Mouse (Mus musculus): ENCODE data around the gene Usp10.

The Usp10 gene

GRCm38 (mm10) chr8:119912643-119913042 lies 2.5 kb downstream of the Usp10 start:
- in situ Hi-C loops (cut with MboI; ENCODE audit: low pct_unique_long_range_greater_than_20kb in 1 of 2, low sequenced_read_pairs in 2 of 2, unreplicated experiment in 1 of 2), result no loop called here

- in situ Hi-C loops (cut with MboI; ENCODE audit: low pct_unique_long_range_greater_than_20kb in 1 of 2, low sequenced_read_pairs in 2 of 2, unreplicated experiment in 1 of 2), result no loop called here
Observed at GRCm38 (mm10) chr8:119913181-119913580, 3.0 kb downstream of the Usp10 start.

- in situ Hi-C loops (cut with MboI; ENCODE audit: low pct_unique_long_range_greater_than_20kb in 1 of 2, low sequenced_read_pairs in 2 of 2, unreplicated experiment in 1 of 2), result no loop called here
Observed at GRCm38 (mm10) chr8:119914161-119914560, 4.0 kb downstream of the Usp10 start.

- in situ Hi-C loops (cut with MboI; ENCODE audit: low pct_unique_long_range_greater_than_20kb in 1 of 2, low sequenced_read_pairs in 2 of 2, unreplicated experiment in 1 of 2), result no loop called here
Observed at GRCm38 (mm10) chr8:119915298-119915697, 5.1 kb downstream of the Usp10 start.

- in situ Hi-C loops (cut with MboI; ENCODE audit: low pct_unique_long_range_greater_than_20kb in 1 of 2, low sequenced_read_pairs in 2 of 2, unreplicated experiment in 1 of 2), result no loop called here
Observed at GRCm38 (mm10) chr8:119916237-119916892, 6.2 kb downstream of the Usp10 start.

- in situ Hi-C loops (cut with MboI; ENCODE audit: low pct_unique_long_range_greater_than_20kb in 1 of 2, low sequenced_read_pairs in 2 of 2, unreplicated experiment in 1 of 2), result no loop called here
Observed at GRCm38 (mm10) chr8:119917415-119917814, 7.3 kb downstream of the Usp10 start.

- in situ Hi-C loops (cut with MboI; ENCODE audit: low pct_unique_long_range_greater_than_20kb in 1 of 2, low sequenced_read_pairs in 2 of 2, unreplicated experiment in 1 of 2), result no loop called here
Observed at GRCm38 (mm10) chr8:119918155-119918567, 8.0 kb downstream of the Usp10 start.

- in situ Hi-C loops (cut with MboI; ENCODE audit: low pct_unique_long_range_greater_than_20kb in 1 of 2, low sequenced_read_pairs in 2 of 2, unreplicated experiment in 1 of 2), result no loop called here
Observed at GRCm38 (mm10) chr8:119923259-119923658, 13.1 kb downstream of the Usp10 start.

- in situ Hi-C loops (cut with MboI; ENCODE audit: low pct_unique_long_range_greater_than_20kb in 1 of 2, low sequenced_read_pairs in 2 of 2, unreplicated experiment in 1 of 2), result no loop called here
Observed at GRCm38 (mm10) chr8:119925428-119925827, 15.3 kb downstream of the Usp10 start.

- in situ Hi-C loops (cut with MboI; ENCODE audit: low pct_unique_long_range_greater_than_20kb in 1 of 2, low sequenced_read_pairs in 2 of 2, unreplicated experiment in 1 of 2), result no loop called here
Observed at GRCm38 (mm10) chr8:119926474-119926873, 16.3 kb downstream of the Usp10 start.

- in situ Hi-C loops (cut with MboI; ENCODE audit: low pct_unique_long_range_greater_than_20kb in 1 of 2, low sequenced_read_pairs in 2 of 2, unreplicated experiment in 1 of 2), result no loop called here
Observed at GRCm38 (mm10) chr8:119927422-119928092, 17.4 kb downstream of the Usp10 start.

- in situ Hi-C loops (cut with MboI; ENCODE audit: low pct_unique_long_range_greater_than_20kb in 1 of 2, low sequenced_read_pairs in 2 of 2, unreplicated experiment in 1 of 2), result no loop called here
Observed at GRCm38 (mm10) chr8:119931317-119931716, 21.2 kb downstream of the Usp10 start.

GRCm38 (mm10) chr8:119933681-119934080 lies 23.5 kb downstream of the Usp10 start:
- in situ Hi-C loops (cut with MboI; ENCODE audit: low pct_unique_long_range_greater_than_20kb in 1 of 2, low sequenced_read_pairs in 2 of 2, unreplicated experiment in 1 of 2), result no loop called here

GRCm38 (mm10) chr8:119935541-119935940 lies 25.4 kb downstream of the Usp10 start:
- in situ Hi-C loops (cut with MboI; ENCODE audit: low pct_unique_long_range_greater_than_20kb in 1 of 2, low sequenced_read_pairs in 2 of 2, unreplicated experiment in 1 of 2), result no loop called here

- in situ Hi-C loops (cut with MboI; ENCODE audit: low pct_unique_long_range_greater_than_20kb in 1 of 2, low sequenced_read_pairs in 2 of 2, unreplicated experiment in 1 of 2), result no loop called here
Observed at GRCm38 (mm10) chr8:119938481-119938880, 28.3 kb downstream of the Usp10 start.

GRCm38 (mm10) chr8:119939336-119939735 lies 29.2 kb downstream of the Usp10 start:
- in situ Hi-C loops (cut with MboI; ENCODE audit: low pct_unique_long_range_greater_than_20kb in 1 of 2, low sequenced_read_pairs in 2 of 2, unreplicated experiment in 1 of 2), result no loop called here

- in situ Hi-C loops (cut with MboI; ENCODE audit: low pct_unique_long_range_greater_than_20kb in 1 of 2, low sequenced_read_pairs in 2 of 2, unreplicated experiment in 1 of 2), result no loop called here
Observed at GRCm38 (mm10) chr8:119941471-119941870, 31.3 kb downstream of the Usp10 start.

GRCm38 (mm10) chr8:119943616-119944015 lies 33.5 kb downstream of the Usp10 start:
- in situ Hi-C loops (cut with MboI; ENCODE audit: low pct_unique_long_range_greater_than_20kb in 1 of 2, low sequenced_read_pairs in 2 of 2, unreplicated experiment in 1 of 2), result no loop called here

GRCm38 (mm10) chr8:119944096-119944811 lies 34.1 kb downstream of the Usp10 start:
- in situ Hi-C loops (cut with MboI; ENCODE audit: low pct_unique_long_range_greater_than_20kb in 1 of 2, low sequenced_read_pairs in 2 of 2, unreplicated experiment in 1 of 2), result no loop called here
